Mouse (Mus musculus): Measurements from ENCODE around the gene Nsf.

DNA sequence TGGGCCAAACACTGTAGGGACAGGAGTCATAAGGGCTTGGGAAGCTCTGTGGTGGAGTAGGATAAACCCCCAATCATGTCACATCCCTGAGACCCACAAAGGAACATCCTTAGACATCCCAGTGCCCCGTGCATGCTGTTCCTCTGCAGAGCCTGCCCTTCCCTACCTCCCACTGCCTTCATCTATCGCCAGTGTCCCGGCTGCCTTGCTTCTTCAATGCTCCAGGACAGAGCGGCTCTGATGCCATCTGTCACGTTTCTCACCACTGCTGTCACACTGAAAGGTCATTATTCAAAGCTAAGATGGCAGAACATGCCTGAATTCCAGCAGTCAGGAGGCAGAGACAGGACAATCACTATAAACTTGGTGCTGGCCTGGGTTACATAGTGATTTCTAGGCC, 44.9 kb upstream of the Nsf start:
- no peak for TF ChIP-seq CTCF (IDR thresholded peaks at IDR 0.05; ENCODE audit: low read depth, low read length)
- TF ChIP-seq POLR2A (IDR thresholded peaks at IDR 0.05; ENCODE audit: extremely low read depth, insufficient read depth, low read length), result no peak
